Mouse (Mus musculus): ENCODE measurements around the gene Fam189b.

GRCm38 (mm10) chr3:89218271-89218670 is 35.3 kb downstream of the Fam189b start:
- TF ChIP-seq CTCF (IDR thresholded peaks at IDR 0.05; ENCODE audit: low read depth, low read length) = no peak
- no peak for TF ChIP-seq POLR2A (IDR thresholded peaks at IDR 0.05; ENCODE audit: borderline replicate concordance, low read depth, low read length)
